In genomic region chr10:81055169-81055568, GRCm38 (mm10) we compare ENCODE assay signal across 15 mouse cellular contexts. TPM values are rescaled to one million over a fixed set of nuclear protein-coding genes. Genes with fewer than 3 reads are reported as not detected.
"Had no signal": no experiment of that assay in that cellular context is flagged by ENCODE, and none has a peak within 500 bp of the region (broad histone marks: within the 10 kb centered on the region; RNA-seq: fewer than 3 reads in every experiment).

No protein-coding gene starts in this region.

- H3K4me2 ChIP-seq: liver, embryonic 13.5 days; lung, embryonic 15.5 days; midbrain, embryonic 11.5 days had no signal

- H3K27ac ChIP-seq: liver, embryonic 13.5 days; lung, embryonic 15.5 days; macrophage had no signal

- DNase-seq: kidney, adult 18-20 months; kidney, postnatal 14 days; liver; liver, embryonic 13.5 days; liver, postnatal 0 days; lung, postnatal 14 days; retina, postnatal 1 day; right cerebral cortex, postnatal 4 days; spleen, adult 18-20 months; thymus, adult 18-20 months; thymus, postnatal 14 days had no signal

- H3K4me3 ChIP-seq: liver, embryonic 13.5 days; lung, embryonic 15.5 days; megakaryocyte, embryonic 14.5 days had no signal

- H3K9me3 ChIP-seq: liver, embryonic 13.5 days; lung, embryonic 15.5 days; megakaryocyte, embryonic 14.5 days had no signal

- ATAC-seq: liver, postnatal 0 days had no signal

- H3K9ac ChIP-seq: liver, embryonic 13.5 days; liver, postnatal 0 days; lung, embryonic 15.5 days had no signal

- H3K27me3 ChIP-seq: liver, embryonic 13.5 days; lung, embryonic 15.5 days; megakaryocyte, embryonic 14.5 days had no signal

RNA-seq across cellular contexts. Expression of gene Diras1, which starts 29.7 kb away (rescaled TPM):
- polyA plus RNA-seq: liver, postnatal 0 days; macrophage had no signal
